Mouse (Mus musculus): ENCODE results near the gene Raf1.

DNA sequence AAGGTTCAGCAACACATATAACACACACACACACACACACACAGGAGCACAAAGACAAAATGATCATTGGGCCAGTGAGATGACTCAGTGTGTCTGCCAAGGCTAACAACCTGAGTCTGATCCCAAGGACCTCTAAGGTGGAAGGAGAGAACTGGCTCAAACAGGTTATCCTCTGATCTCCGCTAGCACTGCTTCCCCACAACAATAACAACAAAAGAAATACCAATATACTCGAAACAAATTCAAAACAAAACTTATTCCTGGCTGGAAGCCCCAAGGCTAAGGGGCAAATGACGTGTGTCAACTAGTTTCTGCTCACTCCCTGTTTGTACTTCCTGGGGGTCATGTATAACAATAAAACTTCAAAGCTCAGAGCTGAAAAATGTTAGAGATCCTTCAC lies 11.3 kb upstream of the Raf1 start:
- TF ChIP-seq POLR2A (IDR thresholded peaks at IDR 0.05; ENCODE audit: borderline replicate concordance, low read depth, low read length) (no peak), CTCF (IDR thresholded peaks at IDR 0.05; ENCODE audit: low read depth, low read length) (no peak)
